Mouse (Mus musculus) bone marrow macrophage, adult 2 months (primary cell): Measurements from ENCODE around the gene Morn3.

ENCODE experiments used
- CTCF ChIP-seq: IDR thresholded peaks from 2 replicates; pipeline ENCODE4 v1.5.1; 2012; ENCODE audit warnings: low read depth, mild to moderate bottlenecking, low read length, moderate library complexity
- POLR2A ChIP-seq: IDR thresholded peaks from 2 replicates; pipeline ENCODE4 v1.6.1; 2012; ENCODE audit warnings: mild to moderate bottlenecking, low read depth, low read length, borderline replicate concordance

DNA sequence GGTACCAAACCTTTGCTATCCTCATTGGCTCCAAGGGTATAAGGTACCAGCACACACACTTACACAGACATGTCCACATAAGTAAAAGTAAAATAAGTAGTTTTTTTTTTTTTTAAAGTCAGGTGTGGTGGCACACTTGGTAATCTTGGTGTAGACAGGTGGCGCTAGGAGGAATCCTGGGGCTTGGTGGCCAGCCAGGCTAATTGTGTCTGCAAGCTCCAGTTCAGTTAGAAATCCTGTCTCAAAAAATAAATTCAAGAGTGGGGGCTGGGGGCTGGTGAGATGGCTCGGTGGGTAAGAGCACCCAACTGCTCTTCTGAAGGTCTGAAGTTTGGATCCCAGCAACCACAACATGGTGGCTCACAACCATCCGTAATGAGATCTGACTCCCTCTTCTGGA lies 16.3 kb upstream of the Morn3 start:
- TF ChIP-seq CTCF (no peak), POLR2A (no peak)
